Mouse (Mus musculus) kidney, adult 8-10 months (tissue): ENCODE data around the gene Bace2.

ENCODE experiments used
- DNase-seq, 2 experiments: peaks; one replicate each; pipeline ENCODE4 v3.0.0; 2022

Gene Bace2

DNA sequence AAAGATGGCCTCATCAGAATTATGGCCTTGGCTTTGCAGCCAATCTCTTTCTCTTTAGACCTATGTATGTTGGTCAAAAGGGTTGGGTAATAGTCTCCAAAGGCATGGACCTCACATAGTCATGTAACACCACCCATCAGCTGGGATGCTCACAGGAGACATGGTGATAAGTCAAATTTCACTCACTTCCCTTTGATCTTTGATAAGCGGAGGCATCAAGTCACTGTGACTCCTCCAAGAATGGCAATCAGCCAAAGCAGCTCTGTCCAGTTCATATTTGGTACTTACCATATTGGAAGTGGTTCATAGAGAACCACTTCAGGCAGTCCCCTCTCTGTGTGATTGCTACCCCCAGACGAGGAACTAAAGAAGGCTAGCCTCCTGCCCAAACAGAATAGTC, 118.1 kb downstream of the Bace2 start:
- DNase-seq = no peak

DNA sequence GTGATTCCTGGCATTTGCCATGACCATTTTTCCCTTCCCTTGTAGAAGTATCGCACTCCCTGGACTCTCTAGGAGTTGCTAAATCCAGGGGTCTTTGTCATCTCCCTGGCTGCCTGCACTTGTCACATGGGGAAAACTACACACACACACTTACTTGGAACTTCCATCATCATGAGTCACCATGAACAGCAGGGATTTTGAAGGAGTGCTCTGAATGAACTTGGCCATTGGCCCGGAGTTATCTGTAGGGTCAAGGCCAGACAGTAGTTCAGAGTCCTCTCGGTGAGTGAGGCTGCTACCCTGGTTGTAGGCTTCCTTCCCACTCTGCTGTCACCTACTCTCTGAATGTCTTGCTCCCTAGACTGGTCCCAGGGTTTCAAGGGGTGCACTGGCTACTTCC, 119.0 kb downstream of the Bace2 start:
- DNase-seq = no peak

DNA sequence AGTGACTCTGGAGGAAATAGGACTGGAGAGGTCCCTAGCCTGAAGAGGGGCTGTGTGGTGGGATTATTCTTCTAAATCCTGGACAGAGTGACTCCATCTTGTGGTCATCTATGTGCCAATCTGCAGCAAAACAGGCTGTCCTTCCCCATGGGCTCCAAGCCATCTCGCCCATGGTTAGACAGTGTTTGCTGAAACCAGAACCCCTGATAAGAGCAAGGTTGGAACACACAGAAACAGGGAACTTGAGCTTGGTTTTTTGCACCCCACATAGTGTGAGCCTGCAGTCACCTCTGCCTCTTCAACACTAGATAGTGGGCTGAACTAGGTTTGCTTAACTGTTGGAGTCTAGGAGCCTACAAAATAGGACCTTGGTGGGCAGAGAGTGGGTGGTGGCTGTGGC, 120.0 kb downstream of the Bace2 start:
- DNase-seq = no peak

DNA sequence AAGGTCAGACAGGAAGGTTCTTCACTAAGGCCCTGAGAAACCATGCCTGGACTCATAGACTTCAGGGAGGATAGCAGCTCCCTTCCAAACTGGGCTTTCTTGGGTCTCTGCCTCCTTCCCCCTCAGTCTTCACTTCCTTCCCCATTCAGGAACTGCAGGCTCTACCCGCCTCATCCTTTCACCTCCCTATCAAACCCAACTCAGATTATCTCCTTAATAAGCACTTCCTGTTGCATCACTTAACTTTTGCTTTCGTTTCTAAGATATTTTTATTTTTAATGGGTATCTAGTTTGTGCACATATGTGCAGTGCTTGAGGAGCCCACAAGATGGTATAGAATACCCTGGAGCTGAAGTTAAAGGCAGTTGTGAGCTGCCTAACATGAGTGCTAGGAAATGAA, 122.1 kb downstream of the Bace2 start:
- no peak for DNase-seq

DNA sequence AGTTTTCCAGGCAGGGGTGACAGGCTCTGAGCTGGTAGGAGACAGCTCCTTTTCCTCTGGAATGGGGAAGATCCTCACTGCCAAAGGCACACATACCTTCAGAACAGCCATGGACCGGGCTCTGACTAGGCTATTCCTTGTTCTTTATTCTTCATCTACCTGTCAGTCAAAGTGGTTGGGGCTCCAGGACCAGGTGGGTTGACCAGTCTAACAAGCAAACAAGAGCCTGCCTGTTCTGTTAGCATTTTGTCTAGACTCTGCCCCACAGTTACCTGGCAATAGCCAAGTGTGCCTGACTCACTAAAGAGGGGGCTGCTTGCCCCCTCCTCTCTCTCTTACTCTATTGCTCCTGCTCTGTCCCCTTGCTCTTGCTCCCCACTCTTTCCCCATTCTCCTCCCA, 135.8 kb downstream of the Bace2 start:
- no peak for DNase-seq
